Mouse (Mus musculus) heart, postnatal 36 days (tissue): Measurements from ENCODE around the gene Kifc3. TPM values are rescaled to one million over a fixed set of nuclear protein-coding genes. Genes with fewer than 3 reads are reported as not detected.
A peak's percentile ranks its signal among the peaks of the same experiment; 100 is the strongest.

Experiments used
- DNase-seq, 2 experiments: peaks; one replicate each; pipeline ENCODE4 v3.0.0; 2021 to 2022
- intact Hi-C: fragments of 180-260 bp; cut with DNase I; formaldehyde crosslinking; loops from one replicate; pipeline ENCODE4 v1.15.1; 2025
- total RNA-seq, 2 experiments: library from RNA; stranded (reverse); gene quantifications; 2 replicates each; pipeline ENCODE4 v1.2.3; 2021

The Kifc3 gene
- total RNA-seq, 2 experiments from 2014 or later: 65.4 to 71.2 TPM

GRCm38 (mm10) chr8:95159344-95159743 lies 43.3 kb downstream of the Kifc3 start:
- intact Hi-C loops: no loop called here
- DNase-seq: no peak

- intact Hi-C loops: no loop called here
- DNase-seq: no peak
Measured at GRCm38 (mm10) chr8:95158654-95159053, 44.0 kb downstream of the Kifc3 start.

DNA sequence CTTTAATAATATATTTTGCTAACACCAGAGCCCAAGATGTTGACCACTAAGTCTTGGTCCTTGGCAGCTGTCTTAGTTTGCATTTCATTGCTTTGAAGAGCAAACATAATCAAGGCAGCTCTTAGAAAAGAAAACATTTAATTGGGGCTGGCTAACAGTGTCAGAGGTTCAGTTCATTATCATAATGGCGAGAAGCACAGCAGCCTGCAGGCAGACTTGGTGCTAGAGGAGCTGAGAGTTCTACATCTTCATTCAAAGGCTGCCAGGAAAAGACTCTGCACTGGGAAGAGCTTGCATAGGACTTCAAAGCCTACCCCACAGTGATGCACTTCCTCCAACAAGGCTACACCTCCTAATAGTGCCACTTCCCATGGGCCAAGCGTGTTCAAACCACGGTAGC lies 45.5 kb downstream of the Kifc3 start:
- no peak for DNase-seq
- intact Hi-C loops: no loop called here

GRCm38 (mm10) chr8:95156108-95156507 lies 46.5 kb downstream of the Kifc3 start:
- intact Hi-C loops: no loop called here
- DNase-seq: no peak

GRCm38 (mm10) chr8:95155361-95155760 lies 47.3 kb downstream of the Kifc3 start:
- intact Hi-C loops: no loop called here
- DNase-seq: no peak

- DNase-seq: no peak
- intact Hi-C loops: no loop called here
Measured at GRCm38 (mm10) chr8:95154654-95155053, 48.0 kb downstream of the Kifc3 start.

DNA sequence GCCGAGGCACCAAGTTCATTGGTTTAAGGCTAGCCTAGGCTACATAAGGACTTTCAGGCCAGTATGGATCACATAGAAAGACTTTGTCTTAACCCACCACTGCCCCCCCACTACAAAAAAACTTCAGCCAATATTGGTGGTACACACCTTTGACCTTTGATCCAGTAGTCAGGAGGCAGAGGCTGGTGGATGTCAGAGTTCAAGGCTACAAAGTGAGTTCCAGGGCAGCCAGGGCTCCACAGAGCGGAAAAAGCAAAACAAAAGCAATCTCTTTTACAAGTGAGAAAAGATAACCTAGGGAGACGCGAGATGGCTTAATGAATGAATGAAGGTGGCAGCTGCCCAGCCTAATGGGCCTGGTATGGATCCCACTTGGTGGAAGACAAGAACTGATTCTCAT lies 48.6 kb downstream of the Kifc3 start:
- intact Hi-C loops: no loop called here
- no peak for DNase-seq

DNA sequence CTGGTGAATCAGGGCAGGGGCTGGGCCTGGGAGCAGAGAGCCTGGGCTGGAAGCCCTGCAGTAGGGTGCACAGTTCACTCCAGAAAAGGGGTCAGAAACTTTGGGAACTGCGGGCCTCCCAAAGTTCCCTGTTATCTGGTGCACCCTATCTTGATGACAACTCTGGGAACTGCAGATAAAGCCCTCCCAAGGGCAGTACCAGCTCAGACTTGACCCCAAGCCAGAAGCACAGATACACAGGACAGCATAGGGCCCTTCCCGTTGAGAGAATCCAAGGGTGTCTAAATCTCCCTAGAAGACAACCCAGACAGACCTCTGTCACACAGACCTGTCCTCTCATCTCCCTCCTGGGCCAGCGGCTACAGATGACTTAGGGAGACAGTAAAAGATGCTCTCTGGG lies 52.0 kb downstream of the Kifc3 start:
- intact Hi-C loops: no loop called here
- DNase-seq: no peak

DNA sequence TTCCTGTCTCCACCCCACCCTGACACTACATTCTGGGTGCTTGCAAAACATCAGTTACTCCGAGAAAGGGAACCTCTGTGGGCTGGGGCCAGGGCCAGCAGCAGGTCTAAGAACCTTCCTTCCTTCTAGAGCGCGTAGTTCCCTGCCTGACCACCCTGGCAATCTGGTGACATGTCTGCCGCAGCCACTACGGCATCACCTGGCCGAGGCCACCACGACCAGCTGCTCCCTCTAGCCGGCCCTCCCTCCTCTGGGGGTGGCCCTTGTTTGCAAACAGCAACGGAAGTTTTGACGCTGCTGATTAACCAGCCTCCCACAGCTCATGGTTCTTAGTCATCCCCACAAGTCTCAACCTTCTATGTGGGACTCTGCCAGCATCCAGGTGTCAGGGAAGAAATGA lies 53.2 kb downstream of the Kifc3 start:
- intact Hi-C loops: no loop called here
- DNase-seq: no peak

- intact Hi-C loops: no loop called here
- DNase-seq: no peak
Measured at GRCm38 (mm10) chr8:95146846-95147245, 55.8 kb downstream of the Kifc3 start.

GRCm38 (mm10) chr8:95146044-95146745 lies 56.4 kb downstream of the Kifc3 start:
- intact Hi-C loops: no loop called here

DNA sequence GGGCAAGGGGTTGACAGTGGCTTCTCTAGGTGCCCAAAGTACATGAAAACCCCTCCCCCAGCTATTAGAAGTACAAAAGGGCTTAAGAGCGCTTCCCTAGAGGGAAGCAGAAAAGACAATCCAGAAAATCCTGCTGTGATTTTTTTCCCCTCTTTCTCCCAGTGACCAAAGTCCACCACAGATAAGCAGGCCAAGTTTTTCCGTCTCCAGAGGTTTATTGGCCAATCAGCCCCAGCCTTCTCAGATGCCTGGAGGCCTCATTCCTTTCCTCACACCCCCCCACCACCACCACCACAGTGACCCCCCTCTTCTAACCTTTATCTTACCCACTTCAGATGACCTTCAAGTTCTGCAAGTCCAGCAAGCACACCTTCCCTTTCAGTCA lies 58.0 kb downstream of the Kifc3 start:
- DNase-seq: no peak
- intact Hi-C loops: loop anchor here (2.0 kb wide), 1 partner anchor 58 kb away; the partner anchor contains the start of gene Kifc3

More at GRCm38 (mm10) chr8:95146044-95146745, 56.4 kb downstream of the Kifc3 start:
- no peak for DNase-seq

GRCm38 (mm10) chr8:95143805-95144630 lies 58.6 kb downstream of the Kifc3 start:
- intact Hi-C loops: loop anchor here (2.0 kb wide), 1 partner anchor 59 kb away; the partner anchor contains the start of gene Kifc3
- no peak for DNase-seq

DNA sequence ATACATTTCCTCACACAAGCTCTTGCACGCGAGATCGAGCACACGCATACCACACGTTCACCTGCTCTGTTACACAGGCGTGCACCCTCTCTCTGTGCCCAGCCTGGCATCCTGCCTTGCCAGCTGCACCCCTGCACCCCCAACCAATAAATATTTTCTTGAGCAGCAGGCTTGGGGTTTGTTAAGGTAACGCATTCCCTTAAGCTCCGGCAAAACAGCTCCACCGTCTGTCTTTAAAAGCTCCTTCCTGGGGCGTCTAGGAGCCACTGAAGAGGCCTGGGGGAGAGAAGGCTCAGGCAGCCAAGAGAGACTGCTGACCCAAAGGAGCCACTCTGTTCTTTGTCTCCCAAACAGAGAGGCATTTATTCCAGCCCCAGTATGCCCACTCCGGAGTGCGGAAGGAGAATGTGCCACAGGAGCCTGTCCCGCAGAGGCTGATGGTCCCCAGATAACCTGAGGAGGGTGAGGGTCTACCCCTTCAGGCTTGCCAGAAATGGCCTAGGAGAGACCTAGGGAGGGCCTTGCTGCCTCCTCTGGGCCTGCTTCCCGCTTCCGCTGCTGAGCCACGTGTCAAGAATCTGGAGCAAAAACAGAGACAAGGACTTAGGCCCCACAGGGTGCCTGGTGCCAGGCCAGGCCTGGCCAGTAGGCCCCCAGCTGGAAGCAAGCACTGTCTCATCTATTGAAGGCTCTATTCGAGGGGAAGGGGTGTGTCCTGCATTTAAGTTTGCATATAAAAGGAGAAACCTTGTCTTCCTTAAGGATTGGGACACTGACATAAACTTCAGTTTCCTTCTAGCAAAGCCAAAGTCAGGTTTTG lies 59.4 kb downstream of the Kifc3 start:
- intact Hi-C loops: no loop called here
- DNase-seq: no peak

GRCm38 (mm10) chr8:95142075-95142831 lies 60.4 kb downstream of the Kifc3 start:
- intact Hi-C loops: no loop called here
- peak; percentile 82 to 83 for DNase-seq

DNA sequence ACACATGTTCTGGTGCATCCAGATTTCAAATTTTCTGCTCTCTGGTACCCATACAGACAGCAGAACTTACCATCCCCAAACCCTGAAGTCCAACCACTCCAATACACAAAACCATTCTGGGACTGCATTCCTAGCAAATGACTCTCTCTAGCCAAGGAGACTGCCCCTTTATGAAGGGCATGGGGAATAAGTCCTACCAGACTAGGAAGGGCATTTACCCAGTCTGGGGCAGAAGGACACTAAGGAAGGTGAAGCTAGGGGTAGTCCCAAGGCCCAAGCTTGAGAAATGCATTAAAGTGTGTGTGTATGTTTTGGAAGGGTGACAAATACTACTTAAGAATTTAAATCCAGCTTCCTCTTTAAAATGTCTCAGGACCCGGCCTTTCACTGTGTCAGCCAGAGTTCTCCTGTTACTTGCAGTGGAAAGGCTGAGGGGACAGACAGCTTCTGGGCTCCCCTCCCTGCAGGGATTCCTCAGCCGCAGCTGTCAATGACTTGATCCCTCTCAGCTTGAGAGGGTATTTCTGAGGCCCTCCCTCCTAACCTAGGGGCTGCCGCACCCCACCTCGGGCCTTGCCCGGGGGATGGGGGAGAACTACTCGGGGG lies 61.0 kb downstream of the Kifc3 start:
- peak in 1 of 2 experiments; percentile 37 for DNase-seq
- intact Hi-C loops: no loop called here

DNA sequence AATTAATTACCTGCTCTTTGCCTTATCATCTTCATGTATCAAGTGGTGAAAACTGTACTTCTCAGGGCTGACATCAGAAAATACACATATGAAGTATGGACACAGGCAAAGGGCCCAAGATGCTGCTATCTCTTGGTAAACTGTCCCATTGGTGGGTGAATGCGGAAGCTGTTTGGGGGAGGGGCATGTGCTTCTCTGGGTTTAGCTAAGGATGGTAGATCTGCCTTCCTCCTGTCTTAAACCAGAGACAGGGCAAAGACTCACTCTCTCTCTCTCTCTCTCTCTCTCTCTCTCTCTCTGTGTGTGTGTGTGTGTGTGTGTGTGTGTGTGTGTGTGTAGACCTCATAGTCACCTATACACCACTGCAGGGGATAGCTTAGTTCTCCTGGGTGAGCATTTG lies 61.6 kb downstream of the Kifc3 start:
- intact Hi-C loops: no loop called here
- peak; percentile 40 for DNase-seq

- DNase-seq: peak; percentile 38 to 52
- intact Hi-C loops: no loop called here
Measured at GRCm38 (mm10) chr8:95140555-95140954, 62.1 kb downstream of the Kifc3 start.

GRCm38 (mm10) chr8:95139051-95139365 lies 63.6 kb downstream of the Kifc3 start:
- intact Hi-C loops: no loop called here
- no peak for DNase-seq
